Mouse (Mus musculus) small intestine, adult 2 months (tissue): ENCODE data around the gene Pitpnm1.

Experiments
- CTCF ChIP-seq: fragments of 200-500 bp; IDR thresholded peaks from 2 replicates; pipeline ENCODE4 v1.5.1; 2012; ENCODE audit warnings: low read depth, mild to moderate bottlenecking, control low read depth, inconsistent platforms, low read length, moderate library complexity, mixed read lengths; ENCODE audit not compliant: insufficient replicate concordance, insufficient read length; ENCODE audit errors: extremely low read depth
- POLR2A ChIP-seq: fragments of 200-500 bp; IDR thresholded peaks from 2 replicates; pipeline ENCODE4 v1.6.1; 2012; ENCODE audit warnings: low read depth, mild to moderate bottlenecking, control low read depth, inconsistent platforms, low read length, moderate library complexity

GRCm38 (mm10) chr19:4148491-4148806, 48.7 kb downstream of the Pitpnm1 start, which contains the start of gene Coro1b:
- TF ChIP-seq CTCF (no peak), POLR2A (peak; percentile 98)
